30 mouse cellular contexts compared by ENCODE assay signal in genomic region chr5:131498865-131499264, GRCm38 (mm10).
A peak's percentile ranks its signal among the peaks of the same experiment; 100 is the strongest.
DNase-seq lines count a peak whose midpoint lies in the region; ATAC-seq and TF ChIP-seq lines count a peak whose summit lies in the region.
"Had no signal": no experiment of that assay in that cellular context is flagged by ENCODE, and none has a peak within 500 bp of the region (broad histone marks: within the 10 kb centered on the region; RNA-seq: fewer than 3 reads in every experiment).

No protein-coding gene starts in this region.

- H3K27me3 ChIP-seq in forebrain, postnatal 0 days (ENCODE audit: insufficient read depth, low read length): no peaks in the 10 kb centered on the region
- H3K27me3 ChIP-seq in forebrain, embryonic 13.5 days: no peaks in the 10 kb centered on the region
- no peaks in the 10 kb centered on the region for H3K27me3 ChIP-seq in midbrain, postnatal 0 days (ENCODE audit: insufficient read depth, low read length)
- no peaks in the 10 kb centered on the region for H3K27me3 ChIP-seq in midbrain, embryonic 13.5 days
- H3K27me3 ChIP-seq: CH12.LX; intestine, embryonic 15.5 days; liver, embryonic 13.5 days; lung, embryonic 15.5 days; megakaryocyte, embryonic 14.5 days; midbrain, embryonic 12.5 days; stomach, embryonic 15.5 days had no signal

- no peak overlapping the region for H3K4me2 ChIP-seq in forebrain, postnatal 0 days (ENCODE audit: low read depth)
- no peak overlapping the region for H3K4me2 ChIP-seq in forebrain, embryonic 13.5 days
- no peak overlapping the region for H3K4me2 ChIP-seq in midbrain, postnatal 0 days (ENCODE audit: low read depth, low read length, poor library complexity, severe bottlenecking)
- H3K4me2 ChIP-seq in midbrain, embryonic 13.5 days (replicated peaks): no peak overlapping the region
- H3K4me2 ChIP-seq: intestine, embryonic 15.5 days; liver, embryonic 13.5 days; lung, embryonic 15.5 days; midbrain, embryonic 12.5 days; stomach, embryonic 15.5 days had no signal

- H3K36me3 ChIP-seq in forebrain, postnatal 0 days (ENCODE audit: insufficient read depth): no peaks in the 10 kb centered on the region
- H3K36me3 ChIP-seq in forebrain, embryonic 13.5 days (ENCODE audit: poor library complexity, severe bottlenecking): peaks cover 14% of the 10 kb centered on the region
- no peaks in the 10 kb centered on the region for H3K36me3 ChIP-seq in midbrain, postnatal 0 days (ENCODE audit: insufficient read depth, low read length)
- H3K36me3 ChIP-seq in midbrain, embryonic 13.5 days: 0 out of 2 replicates have a peak, but pooled peaks cover 6% of the 10 kb centered on the region
- H3K36me3 ChIP-seq: intestine, embryonic 15.5 days; liver, embryonic 13.5 days; lung, embryonic 15.5 days; midbrain, embryonic 12.5 days; stomach, embryonic 15.5 days had no signal

- H3K9me3 ChIP-seq in forebrain, postnatal 0 days (ENCODE audit: low read length): no peaks in the 10 kb centered on the region
- no peaks in the 10 kb centered on the region for H3K9me3 ChIP-seq in forebrain, embryonic 13.5 days (replicated peaks)
- H3K9me3 ChIP-seq in midbrain, postnatal 0 days (ENCODE audit: low read length): no peaks in the 10 kb centered on the region
- H3K9me3 ChIP-seq in midbrain, embryonic 13.5 days: no peaks in the 10 kb centered on the region
- H3K9me3 ChIP-seq: intestine, embryonic 15.5 days; liver, embryonic 13.5 days; lung, embryonic 15.5 days; midbrain, embryonic 12.5 days; stomach, embryonic 15.5 days had no signal

- DNase-seq in forebrain, postnatal 0 days: no peak
- no peak for DNase-seq in layer of hippocampus, adult 2 months (ENCODE audit: low spot score in 2 of 2)
- no peak for DNase-seq in layer of hippocampus, adult 18-20 months (ENCODE audit: low spot score in 2 of 2)
- DNase-seq in midbrain, postnatal 0 days (ENCODE audit: low spot score): no peak
- DNase-seq in thymus, postnatal 25 days: no peak
- DNase-seq in T-cell, adult 2 months (ENCODE audit: low spot score): no peak
- DNase-seq: adrenal gland, adult 8-10 months; cerebellum, adult 11 months; cerebellum, adult 9-10 months; cerebellum, postnatal 36 days; heart, postnatal 14 days; kidney, adult 9 months; kidney, postnatal 14 days; liver, embryonic 13.5 days; lung, postnatal 4 days; retina, postnatal 1 day; right cerebral cortex, postnatal 14 days; thymus, adult 18-20 months; thymus, postnatal 36 days had no signal

- ATAC-seq in forebrain, postnatal 0 days: no peak
- ATAC-seq in forebrain, embryonic 13.5 days: no peak
- no peak for ATAC-seq in midbrain, postnatal 0 days (ENCODE audit: low FRiP score)
- no peak for ATAC-seq in midbrain, embryonic 13.5 days
- ATAC-seq: forebrain, embryonic 14.5 days; hindbrain, embryonic 16.5 days; intestine, embryonic 15.5 days had no signal

- no peaks in the 10 kb centered on the region for H3K4me1 ChIP-seq in forebrain, postnatal 0 days (ENCODE audit: insufficient read depth)
- H3K4me1 ChIP-seq in forebrain, embryonic 13.5 days: peaks cover 21% of the 10 kb centered on the region; the same call in 1 of the 2 replicates
- H3K4me1 ChIP-seq in midbrain, postnatal 0 days (ENCODE audit: insufficient read depth, low read length): no peaks in the 10 kb centered on the region
- peaks cover 21% of the 10 kb centered on the region for H3K4me1 ChIP-seq in midbrain, embryonic 13.5 days (replicated peaks)
- H3K4me1 ChIP-seq: intestine, embryonic 15.5 days; liver, embryonic 13.5 days; lung, embryonic 15.5 days; megakaryocyte, embryonic 14.5 days; stomach, embryonic 15.5 days had no signal

- peak; percentile 42; the same call in 1 of the 2 replicates for TF ChIP-seq CTCF in forebrain, postnatal 0 days (IDR thresholded peaks at IDR 0.05; ENCODE audit: low read depth)
- TF ChIP-seq CTCF in layer of hippocampus, adult 2 months (conservative IDR thresholded peaks at IDR 0.05): peak; percentile 62
- peak; percentile 46 for TF ChIP-seq CTCF in midbrain, postnatal 0 days (IDR thresholded peaks at IDR 0.05)

- WGBS in forebrain, postnatal 0 days: 93% methylated on average over 4 of the region's 4 CpGs
- 95% methylated on average over 4 of the region's 4 CpGs for WGBS in forebrain, embryonic 13.5 days
- 88% methylated on average over 4 of the region's 4 CpGs for WGBS in midbrain, postnatal 0 days
- 92% methylated on average over 4 of the region's 4 CpGs for WGBS in midbrain, embryonic 13.5 days

- no peak overlapping the region for H3K9ac ChIP-seq in forebrain, postnatal 0 days
- no peak overlapping the region for H3K9ac ChIP-seq in forebrain, embryonic 13.5 days
- no peak overlapping the region for H3K9ac ChIP-seq in midbrain, postnatal 0 days (replicated peaks; ENCODE audit: low read length, poor library complexity, severe bottlenecking)
- H3K9ac ChIP-seq in midbrain, embryonic 13.5 days (replicated peaks): no peak overlapping the region
- H3K9ac ChIP-seq: intestine, embryonic 15.5 days; liver, embryonic 13.5 days; lung, embryonic 15.5 days; midbrain, embryonic 12.5 days; stomach, embryonic 15.5 days had no signal

- no peak overlapping the region for H3K4me3 ChIP-seq in forebrain, postnatal 0 days (ENCODE audit: low read depth, low read length)
- H3K4me3 ChIP-seq in forebrain, embryonic 13.5 days: no peak overlapping the region
- no peak overlapping the region for H3K4me3 ChIP-seq in layer of hippocampus, adult 2 months
- no peak overlapping the region for H3K4me3 ChIP-seq in midbrain, postnatal 0 days (ENCODE audit: low read depth, low read length)
- no peak overlapping the region for H3K4me3 ChIP-seq in midbrain, embryonic 13.5 days (replicated peaks)
- H3K4me3 ChIP-seq: hindbrain, embryonic 10.5 days; intestine, embryonic 15.5 days; liver, embryonic 13.5 days; lung, embryonic 15.5 days; megakaryocyte, embryonic 14.5 days; midbrain, embryonic 12.5 days; stomach, embryonic 15.5 days had no signal

- no peak overlapping the region for H3K27ac ChIP-seq in forebrain, postnatal 0 days (ENCODE audit: low read depth, low read length)
- no peak overlapping the region for H3K27ac ChIP-seq in forebrain, embryonic 13.5 days
- H3K27ac ChIP-seq in layer of hippocampus, adult 2 months: no peak overlapping the region
- no peak overlapping the region for H3K27ac ChIP-seq in midbrain, postnatal 0 days (ENCODE audit: low read depth, low read length)
- H3K27ac ChIP-seq in midbrain, embryonic 13.5 days: no peak overlapping the region
- H3K27ac ChIP-seq: hindbrain, embryonic 10.5 days; intestine, embryonic 15.5 days; liver, embryonic 13.5 days; lung, embryonic 15.5 days; midbrain, embryonic 12.5 days; stomach, embryonic 15.5 days had no signal
